Mouse (Mus musculus): ENCODE data around the gene Nabp1.
A peak's percentile ranks its signal among the peaks of the same experiment; 100 is the strongest.

The Nabp1 gene

DNA sequence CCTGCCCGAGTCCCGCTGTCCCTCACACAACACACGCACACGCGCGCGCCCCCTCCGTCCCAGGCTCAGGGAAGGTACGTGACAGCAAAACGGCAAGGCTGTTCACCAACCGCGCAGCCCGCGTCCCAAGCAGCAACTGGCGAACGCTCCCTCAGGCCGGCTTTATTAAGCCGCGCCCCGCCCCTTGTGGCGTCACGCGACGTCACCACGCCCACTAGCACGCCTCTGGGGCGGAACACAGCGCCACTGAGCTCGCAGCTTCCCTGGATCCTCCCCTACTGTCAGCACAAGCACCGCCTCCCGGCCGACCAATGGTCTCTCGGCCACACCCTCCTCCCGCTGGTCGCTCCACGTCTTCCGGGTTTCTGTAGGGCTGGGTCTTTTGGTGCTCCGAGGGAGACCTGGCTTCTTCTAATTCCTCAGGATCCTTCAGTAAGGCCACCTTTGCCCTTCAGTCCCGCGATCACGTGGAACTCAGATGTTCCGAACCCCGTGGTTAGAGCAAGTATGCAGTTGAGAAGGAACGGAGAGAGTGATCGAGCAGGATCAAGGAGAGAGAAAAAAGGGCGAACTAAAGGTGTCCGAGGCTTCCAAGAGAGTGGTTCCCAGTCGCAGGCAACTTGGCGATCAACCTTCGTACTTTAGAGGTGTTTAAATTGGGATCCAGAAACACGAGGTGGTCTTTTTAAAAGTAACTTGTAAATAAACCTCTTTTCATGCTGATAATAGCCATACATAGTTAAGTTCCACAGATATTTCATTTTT is at the start of gene Nabp1:
TSS of gene Nabp1 (minus strand) at position 164 of the 765 bp plus-strand sequence.
- DNase-seq (ENCODE audit: low read depth, low spot score): peak; percentile 98

DNA sequence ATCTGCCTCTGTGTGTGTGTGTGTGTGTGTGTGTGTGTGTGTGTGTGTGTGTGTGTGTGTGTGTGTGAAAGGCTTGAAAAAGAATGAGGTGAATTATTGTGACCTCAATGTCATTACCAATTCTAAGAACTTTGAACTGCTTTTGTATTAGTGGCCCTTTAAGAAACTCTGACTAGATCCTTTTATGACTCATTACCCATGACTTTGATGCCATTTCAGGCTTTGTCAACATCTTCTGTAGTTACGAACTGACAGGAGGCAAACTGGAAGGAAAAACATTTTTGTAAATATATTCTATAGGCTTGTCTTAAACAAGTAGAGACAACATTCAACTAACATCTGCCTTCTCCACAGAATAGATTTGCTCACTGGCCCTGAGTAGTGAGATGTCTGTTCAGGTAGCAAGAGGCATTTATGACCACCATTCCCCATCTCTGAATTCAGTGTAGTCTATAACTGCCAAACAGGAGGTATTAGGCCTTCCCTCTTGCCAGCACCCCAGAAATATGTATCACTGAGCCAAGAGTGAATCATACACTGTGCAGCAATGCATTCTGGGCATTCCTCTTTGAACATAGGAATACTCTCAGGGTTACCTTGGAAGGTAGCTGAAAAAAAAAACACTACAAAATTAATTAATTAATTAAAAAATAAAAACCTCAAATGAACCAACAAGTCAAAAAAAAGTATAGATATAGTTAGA is 47.5 kb upstream of the Nabp1 start:
- no peak for DNase-seq (ENCODE audit: low read depth, low spot score)

DNA sequence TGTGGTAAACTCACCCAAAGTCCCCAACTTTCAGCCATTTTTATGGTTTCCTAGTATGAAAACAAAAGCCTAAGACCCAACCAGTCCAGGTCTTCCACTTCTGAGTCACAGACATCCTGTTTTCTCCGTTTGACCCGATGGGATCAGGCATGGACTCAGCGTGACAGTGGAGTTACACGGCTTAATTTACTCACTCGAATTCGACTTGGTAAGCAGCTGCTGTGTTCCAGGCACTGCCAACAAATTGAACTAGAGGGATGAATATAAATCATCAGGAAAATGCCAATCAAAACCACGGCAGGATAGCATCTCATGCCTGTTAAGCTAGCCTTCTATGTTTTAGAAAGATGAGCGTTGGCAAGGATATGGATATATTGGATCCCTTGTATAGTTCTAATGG is 43.4 kb upstream of the Nabp1 start:
- no peak for DNase-seq (ENCODE audit: low read depth, low spot score)

DNA sequence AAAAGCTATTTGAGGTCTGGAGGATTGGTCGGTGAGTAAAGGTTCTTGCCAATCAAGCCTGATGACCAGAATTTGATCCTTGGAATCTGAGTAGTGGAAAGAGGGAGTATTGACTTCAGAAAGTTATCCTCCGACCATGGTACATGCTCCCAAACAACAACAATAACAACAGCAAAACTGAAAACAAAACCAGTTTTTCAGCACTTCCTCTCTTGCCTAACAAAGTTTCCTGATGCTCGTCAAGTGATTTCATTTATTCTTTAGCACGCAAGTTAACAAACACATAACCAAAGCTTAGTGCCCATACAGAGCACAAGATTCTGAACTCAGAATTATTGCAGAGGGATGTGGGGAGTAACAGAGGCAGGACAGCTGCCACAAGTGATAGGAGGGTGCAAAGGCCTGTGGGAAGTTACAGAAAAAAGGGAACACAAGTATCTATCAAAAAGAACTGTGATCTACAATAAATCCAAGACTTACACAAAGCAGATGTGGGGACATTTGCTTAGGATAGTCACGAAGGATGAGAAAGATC is 42.1 kb upstream of the Nabp1 start:
- DNase-seq (ENCODE audit: low read depth, low spot score): no peak

DNA sequence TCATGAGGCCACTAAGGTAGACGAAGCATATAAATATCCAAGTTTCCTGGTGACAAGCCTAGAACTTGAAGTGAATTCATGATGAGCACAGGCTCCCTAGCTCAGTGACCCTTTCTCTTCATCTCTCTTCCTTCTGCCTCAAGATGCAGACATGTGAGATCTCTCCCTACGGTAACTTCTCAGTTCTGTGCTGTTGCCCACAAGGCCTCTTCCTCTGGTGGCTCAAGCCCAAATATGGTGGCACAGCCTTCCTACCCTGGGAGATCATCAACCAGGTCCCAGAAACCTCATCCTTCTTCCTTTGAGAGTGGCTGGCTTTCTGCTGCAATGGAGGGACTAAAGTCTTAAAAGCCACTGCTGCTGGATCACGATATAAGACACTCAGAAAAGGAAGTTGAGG is 40.9 kb upstream of the Nabp1 start:
- DNase-seq (ENCODE audit: low read depth, low spot score): no peak

DNA sequence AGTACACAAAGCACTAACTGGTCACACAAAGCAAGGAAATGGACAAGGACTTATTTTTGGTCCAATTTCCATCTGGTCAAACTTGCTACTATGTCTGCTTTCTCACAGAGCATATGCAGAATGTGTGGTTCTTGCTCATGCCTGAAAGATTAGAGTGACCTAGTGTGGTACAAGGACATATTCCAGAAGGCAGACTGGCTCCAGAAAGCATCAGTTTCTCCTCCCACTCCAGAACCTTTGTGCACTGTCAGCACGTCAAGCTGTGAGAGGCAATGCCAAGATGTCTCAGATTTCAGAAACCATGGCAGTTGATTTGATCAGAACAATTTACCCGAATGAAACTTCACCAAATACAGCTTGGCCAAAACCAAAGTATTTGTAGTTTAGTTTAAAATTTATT is 37.4 kb upstream of the Nabp1 start:
- no peak for DNase-seq (ENCODE audit: low read depth, low spot score)

DNA sequence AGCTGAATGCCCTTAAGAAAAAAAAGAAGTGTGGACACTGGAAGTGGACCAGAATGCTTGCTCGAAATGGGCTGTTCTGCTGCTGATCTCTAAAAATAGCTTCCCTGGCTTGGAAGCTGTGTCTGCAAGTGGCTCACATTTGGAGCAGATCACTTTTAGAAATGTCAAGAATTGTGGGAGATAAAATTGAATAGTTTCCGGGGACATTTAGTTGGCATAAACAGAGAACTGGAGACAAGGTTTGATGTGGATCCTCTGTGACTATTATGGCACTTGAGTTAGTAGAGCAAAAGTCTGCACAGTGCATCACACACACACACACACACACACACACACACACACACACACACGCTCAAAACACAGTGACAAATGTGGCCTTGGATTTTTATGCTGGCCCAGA is 36.8 kb upstream of the Nabp1 start:
- DNase-seq (ENCODE audit: low read depth, low spot score): no peak

DNA sequence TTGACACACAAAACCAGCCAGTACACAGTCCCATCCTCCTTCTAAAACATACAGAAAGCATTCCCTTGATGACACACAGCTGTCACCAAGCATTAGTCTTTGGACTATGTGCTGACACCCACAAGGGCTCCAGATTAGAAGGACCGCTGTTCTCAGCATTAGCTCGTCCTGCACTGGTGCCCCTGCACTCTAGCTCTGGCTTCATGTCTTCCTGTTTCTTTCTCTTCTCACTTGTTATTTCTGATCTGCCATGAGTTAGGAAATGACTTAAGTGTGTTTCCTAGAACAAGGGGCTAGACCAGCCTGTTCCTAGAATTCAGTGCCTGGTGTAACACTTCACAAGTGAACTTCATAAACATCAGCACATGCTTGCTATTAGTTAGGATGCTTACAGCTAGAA is 36.2 kb upstream of the Nabp1 start:
- no peak for DNase-seq (ENCODE audit: low read depth, low spot score)

DNA sequence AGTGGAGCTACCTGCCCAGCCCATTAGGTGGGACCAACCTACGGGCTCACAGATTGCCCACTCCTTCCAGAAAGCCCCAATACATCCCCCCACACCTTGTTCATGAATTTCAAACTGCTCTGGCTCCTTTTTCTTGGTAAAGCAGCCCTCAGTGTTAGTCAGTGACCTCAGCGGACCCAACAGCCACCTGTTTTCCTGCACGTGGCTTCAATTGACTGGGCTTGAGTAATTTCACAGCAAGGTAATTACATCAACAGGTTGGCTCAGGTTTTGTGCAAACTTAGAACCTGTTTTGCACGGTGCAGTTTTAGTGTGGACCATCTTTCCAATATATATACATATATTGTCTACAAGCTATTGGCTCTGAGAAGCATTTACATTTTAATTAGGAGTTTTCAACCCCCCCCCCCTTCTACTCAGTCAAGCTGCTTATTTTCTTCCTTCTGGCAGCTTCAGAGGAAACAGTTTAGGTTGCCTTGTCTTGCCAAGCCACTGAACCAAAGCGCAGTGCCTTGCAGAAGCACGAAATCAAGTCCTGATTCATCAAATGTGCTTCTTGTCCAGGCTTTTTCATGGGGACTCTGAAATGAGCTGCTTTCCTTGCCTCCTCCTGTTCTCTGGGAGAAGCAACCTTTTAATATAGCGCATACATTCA is 35.0 kb upstream of the Nabp1 start:
- no peak for DNase-seq (ENCODE audit: low read depth, low spot score)

DNA sequence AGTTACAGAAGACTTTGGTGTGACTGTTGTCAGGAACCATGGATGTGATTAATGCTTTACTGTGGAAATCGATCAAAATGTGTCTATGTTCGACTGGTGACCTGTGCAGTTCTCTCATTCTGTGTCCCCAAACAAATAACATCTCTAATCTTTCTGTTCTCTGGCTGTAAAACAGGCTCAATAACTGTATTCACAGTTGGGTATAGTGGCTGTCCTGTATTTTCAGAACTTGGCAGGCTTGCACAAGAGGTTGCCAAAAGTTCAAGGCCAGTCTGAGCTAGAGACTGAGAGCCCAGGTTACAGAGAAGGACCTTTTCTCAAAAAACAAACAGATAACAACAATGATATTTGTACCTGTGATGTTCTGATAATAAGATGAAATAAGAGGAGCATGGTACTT is 34.1 kb upstream of the Nabp1 start:
- DNase-seq (ENCODE audit: low read depth, low spot score): no peak

DNA sequence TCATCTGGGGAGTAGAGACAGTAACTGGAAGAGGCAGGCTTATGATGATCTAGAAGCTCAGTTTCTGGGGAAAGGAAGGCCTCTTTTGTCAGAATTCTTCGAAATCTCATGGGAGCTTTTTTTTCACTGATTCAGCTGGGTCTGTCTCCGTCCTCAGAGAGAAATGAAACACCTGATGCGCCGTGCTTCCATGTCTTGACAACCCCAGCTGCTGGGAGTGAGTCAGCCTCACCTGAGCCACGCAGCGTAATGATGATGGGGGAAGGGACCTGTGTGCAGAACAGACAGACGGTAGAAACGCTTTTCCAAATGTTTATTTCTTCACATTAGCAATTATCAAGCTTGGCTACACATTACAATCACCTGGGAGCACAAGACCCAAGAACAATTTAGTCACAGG is 31.6 kb upstream of the Nabp1 start:
- DNase-seq (ENCODE audit: low read depth, low spot score): no peak

DNA sequence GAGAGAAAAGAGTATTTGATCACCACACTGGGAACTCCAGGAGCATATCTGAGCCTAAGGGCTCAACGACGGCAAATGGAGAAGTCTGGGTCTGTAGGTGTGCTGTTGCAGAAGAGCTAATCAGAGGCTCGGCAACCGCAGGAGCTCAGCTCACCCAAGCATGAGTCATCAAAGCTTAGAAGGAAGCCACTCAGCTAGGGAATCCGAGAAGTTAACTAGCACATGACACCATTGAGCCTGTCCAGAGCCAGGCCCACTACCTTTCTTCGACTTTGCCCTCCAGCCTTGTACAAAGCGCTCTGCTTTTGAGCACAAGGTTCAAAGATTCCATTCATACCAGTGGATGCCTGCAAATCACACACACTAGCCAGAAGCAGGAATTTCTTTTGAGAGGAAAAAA is 30.9 kb upstream of the Nabp1 start:
- DNase-seq (ENCODE audit: low read depth, low spot score): peak; percentile 67

DNA sequence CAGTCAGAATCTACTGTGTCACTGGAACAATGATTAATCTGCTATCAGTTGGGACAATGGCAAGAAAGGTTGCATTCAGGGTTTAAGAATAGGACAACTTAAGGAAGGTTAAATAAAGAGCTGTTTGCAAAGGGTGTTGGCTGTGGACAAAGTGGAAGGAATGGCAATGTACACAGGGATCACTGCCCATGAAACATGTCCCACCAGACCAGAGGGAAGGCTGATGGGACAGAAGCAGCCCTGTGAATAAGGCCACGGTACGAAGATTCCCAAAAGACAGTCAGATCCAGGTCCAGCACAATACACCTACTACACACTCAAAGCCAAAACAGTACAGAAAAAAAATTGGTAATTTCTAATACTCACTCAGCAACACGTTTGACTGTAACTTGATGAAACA is 30.3 kb upstream of the Nabp1 start:
- DNase-seq (ENCODE audit: low read depth, low spot score): peak; percentile 28

DNA sequence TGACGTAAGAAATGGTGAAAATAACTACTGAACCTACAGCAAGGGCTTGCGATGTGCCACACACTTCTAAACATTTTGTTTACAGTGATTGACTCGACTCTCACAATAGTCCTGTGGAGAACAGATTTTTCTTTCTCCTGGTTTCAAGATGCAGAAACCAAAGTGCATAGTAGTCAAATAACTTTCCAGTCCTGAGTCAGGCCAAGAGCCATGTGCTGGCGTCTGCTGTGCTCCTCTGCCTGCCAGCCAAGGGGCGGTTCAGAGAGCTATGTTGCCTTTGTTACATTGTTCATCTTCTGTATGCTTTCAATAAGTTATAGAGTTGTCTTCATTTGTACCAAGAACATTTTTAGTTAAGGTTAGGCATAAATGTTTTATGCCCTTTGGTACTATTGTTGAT is 29.2 kb upstream of the Nabp1 start:
- no peak for DNase-seq (ENCODE audit: low read depth, low spot score)

DNA sequence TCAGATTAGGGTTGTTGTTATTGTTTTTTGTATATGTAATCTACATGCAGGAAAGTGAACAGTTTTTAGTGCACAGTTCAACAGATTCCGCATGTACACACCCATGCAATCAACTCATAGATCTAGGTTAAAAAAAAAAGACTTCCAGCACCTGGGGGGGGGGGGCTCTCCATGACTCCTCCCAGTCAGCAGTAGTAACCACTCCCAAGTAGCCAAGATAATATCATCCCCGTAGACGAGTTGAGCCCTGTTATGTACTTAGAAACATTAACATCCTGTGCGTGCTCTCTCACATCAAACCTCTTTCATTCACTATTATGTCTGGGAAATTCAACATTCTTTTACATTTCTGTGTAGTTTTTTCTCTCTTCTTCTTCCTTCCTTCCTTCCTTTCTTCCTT is 28.0 kb upstream of the Nabp1 start:
- DNase-seq (ENCODE audit: low read depth, low spot score): no peak

DNA sequence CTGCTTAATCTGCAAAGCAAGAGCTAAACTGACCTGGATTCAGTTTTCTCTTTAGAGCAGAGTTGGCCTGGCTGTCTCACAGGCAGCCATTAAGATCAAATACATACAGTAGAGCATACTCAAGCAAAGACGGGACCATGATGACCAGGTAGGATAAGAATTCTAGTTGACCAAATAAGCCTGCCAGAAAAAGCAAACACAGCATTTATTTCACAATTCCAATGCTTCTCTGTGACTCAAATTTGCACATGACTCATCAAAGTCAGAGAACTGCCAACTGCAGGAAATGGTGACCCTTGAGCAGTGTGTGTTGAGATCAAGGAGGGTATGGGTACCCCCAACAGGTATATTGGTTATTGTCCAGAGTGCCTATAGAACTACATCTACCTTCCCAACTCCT is 27.4 kb upstream of the Nabp1 start:
- no peak for DNase-seq (ENCODE audit: low read depth, low spot score)

DNA sequence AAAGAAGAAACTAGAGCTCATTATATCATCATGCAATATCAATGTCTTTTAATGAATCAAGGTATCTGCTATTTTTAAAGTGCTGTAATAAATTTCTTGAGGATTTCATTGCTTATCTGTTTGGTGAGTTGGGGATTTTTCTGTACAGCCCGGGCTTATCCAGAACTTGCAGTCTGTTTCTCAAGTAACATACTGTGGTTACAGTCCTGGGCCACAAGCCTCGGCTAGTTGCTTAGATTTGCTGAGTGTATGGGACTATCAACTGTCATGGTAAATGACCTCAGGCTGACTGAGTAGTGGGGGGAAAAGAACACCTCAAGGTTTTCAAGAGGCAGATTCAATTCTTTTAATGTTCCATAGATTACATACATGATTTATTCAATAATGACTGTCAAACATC is 24.8 kb upstream of the Nabp1 start:
- DNase-seq (ENCODE audit: low read depth, low spot score): no peak

DNA sequence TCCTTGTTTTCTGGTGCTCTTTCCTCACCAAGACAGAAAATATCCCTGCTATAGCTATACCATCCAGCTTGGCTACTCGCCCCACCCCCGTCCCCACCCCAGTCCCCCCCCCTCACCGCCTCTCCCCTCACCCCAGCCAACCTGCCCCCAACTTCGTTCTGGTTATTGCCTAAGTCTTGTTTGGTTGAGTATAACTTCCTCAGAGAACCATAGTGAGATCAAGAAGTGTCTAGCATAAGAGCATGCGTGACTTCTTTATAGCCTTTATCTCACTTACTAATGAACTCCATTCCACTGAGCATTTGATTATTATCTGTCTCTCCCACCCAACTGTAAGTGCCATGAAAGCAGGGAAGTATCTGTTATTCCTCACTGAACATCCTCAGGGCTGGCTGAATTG is 24.1 kb upstream of the Nabp1 start:
- no peak for DNase-seq (ENCODE audit: low read depth, low spot score)

DNA sequence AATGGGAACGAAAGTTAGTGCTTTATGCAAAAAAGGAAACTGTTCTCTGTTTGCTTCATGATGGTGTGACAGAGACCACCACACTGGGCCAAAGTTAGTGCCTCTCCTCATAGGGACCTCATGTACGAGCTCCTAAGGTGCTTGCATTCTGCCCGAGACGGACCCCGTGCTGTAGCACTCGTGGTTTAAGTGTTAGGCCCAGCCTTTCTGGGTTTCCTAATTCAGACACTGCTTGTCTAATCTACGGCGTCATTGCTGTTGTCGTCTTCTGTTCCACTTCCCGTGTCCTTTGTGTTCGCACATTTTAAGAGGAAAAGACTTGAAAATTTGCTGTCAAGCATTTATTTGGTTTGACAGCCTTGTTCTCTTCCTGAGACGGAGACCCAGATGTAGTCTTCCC is 23.0 kb upstream of the Nabp1 start:
- no peak for DNase-seq (ENCODE audit: low read depth, low spot score)

DNA sequence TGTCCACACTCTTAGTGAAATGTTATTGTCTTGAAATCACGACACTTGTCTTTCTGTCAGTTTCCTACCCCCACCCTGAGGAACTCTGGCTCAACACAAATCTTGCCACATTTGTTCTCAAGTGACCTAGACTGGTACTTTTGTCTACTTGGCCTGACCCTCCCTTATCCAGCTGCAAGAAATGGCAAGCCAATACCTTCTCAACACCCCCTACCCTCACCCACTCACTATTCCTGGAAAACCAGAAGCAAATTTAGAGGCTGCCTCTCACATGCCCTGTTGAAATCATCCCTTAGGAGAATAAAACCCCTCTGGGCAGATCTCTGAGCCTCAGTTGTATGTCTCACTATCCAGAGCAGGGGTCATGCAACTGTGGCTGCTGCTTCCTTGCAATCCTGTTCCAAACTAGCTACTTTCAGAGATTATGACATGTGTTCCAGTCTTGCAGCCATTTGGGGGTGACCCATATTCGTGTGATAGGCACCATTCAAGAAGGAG is 20.4 kb upstream of the Nabp1 start:
- no peak for DNase-seq (ENCODE audit: low read depth, low spot score)

DNA sequence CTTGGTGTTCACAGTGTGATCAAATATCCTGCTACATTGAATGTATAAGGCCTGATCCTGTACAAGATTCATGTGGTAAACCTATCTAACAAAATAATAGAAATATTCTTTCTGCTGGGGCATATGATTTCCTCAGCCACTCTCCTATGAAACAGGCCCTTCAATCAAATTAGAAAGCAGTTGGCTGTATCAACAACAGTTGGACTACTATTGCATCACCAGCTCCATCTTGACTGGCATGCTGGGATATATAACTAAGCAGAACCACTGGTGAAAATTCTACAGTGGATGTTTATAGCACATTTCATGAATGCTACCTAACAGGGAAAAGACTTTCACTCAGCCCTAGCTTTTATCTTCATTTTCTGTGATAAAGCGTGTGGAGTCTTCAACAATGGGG is 17.9 kb upstream of the Nabp1 start:
- no peak for DNase-seq (ENCODE audit: low read depth, low spot score)

DNA sequence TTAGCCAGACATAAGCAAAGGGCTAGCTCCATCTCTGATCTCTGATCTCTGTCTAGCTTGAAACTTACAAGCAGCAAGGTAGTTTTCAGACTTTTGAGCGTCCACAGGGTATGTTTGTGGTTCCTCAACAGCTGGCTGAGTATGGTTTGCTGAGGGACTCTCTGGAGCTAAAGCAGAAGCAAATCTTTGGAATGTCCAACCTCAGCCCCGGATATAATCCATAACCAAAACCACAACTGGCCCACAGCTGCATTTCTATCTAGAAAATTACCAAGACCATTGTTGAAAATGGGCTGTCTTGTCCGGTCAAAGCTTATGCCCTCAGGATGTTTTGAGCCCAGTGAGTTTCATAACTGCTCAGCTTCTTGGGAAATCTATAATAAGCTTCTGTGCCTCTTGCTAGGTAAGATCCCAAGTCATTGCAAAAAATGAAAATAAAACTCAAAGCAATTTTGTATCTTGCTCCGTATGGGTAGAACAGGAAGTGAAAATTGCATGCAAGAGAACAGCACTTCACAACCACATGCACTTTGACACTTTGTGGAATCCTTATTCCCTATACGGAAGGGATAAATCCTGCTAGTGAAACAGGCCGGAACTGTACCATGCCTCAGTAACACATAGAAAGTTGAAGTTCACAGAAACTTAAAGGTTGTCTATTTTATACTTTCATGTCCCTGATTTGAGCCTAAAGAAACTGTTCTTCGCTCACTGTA is 15.5 kb upstream of the Nabp1 start:
- no peak for DNase-seq (ENCODE audit: low read depth, low spot score)

Measured in R1 (cell line).